Mouse (Mus musculus) CH12.LX (cell line): ENCODE measurements at regions not wholly inside any gene's neighbourhood (a gene's known extent, or its start where the extent isn't known, plus 50 kb on each side); places are given as distances from the start of the nearest gene placed in this dataset.

ENCODE experiments used
- DNase-seq: peaks from one replicate; pipeline ENCODE4 v3.0.0-alpha.2; 2013; ENCODE audit errors: extremely low read depth
- H3K27ac ChIP-seq: 2 replicates; pipeline ENCODE4 v1.5.1; 2012; ENCODE audit warnings: low read depth, mild to moderate bottlenecking, control low read depth, moderate library complexity; ENCODE audit not compliant: insufficient read depth
- H3K27me3 ChIP-seq: replicated peaks from 2 replicates; pipeline ENCODE3; 2012; ENCODE audit warnings: inconsistent platforms
- H3K36me3 ChIP-seq, 2 experiments: replicated peaks in 1 of 2; 2 replicates each; pipeline versions ENCODE3 to v1.6.1; 2012; ENCODE audit warnings: inconsistent platforms in 1 of 2, low read length in 1 of 2, mild to moderate bottlenecking in 1 of 2, mixed read lengths in 1 of 2, moderate library complexity in 1 of 2; ENCODE audit not compliant: control insufficient read depth in 1 of 2, insufficient read depth in 1 of 2
- H3K4me1 ChIP-seq, 2 experiments: 2 replicates each; pipeline ENCODE4 v1.6.1; 2012; ENCODE audit warnings: inconsistent platforms in 1 of 2, moderate library complexity in 1 of 2; ENCODE audit not compliant: insufficient read depth in 2 of 2, control insufficient read depth in 1 of 2
- H3K4me2 ChIP-seq: 2 replicates; pipeline ENCODE4 v1.6.1; 2012; ENCODE audit warnings: low read depth, mild to moderate bottlenecking, control low read depth; ENCODE audit not compliant: poor library complexity, insufficient read depth, severe bottlenecking
- H3K4me3 ChIP-seq, 3 experiments: fragments of 150-350 bp in 1 of 3; sonication (generic) in 1 of 3; replicated peaks in 1 of 3; 2 replicates each; pipeline versions ENCODE3 to v1.5.1; 2011 to 2012; ENCODE audit warnings: low read depth in 2 of 3, low read length in 2 of 3, mild to moderate bottlenecking in 2 of 3, moderate library complexity in 2 of 3, control low read depth in 1 of 3, improper control_type of control experiment in 1 of 3, inconsistent platforms in 1 of 3, mixed read lengths in 1 of 3; ENCODE audit not compliant: poor library complexity in 1 of 3
- H3K79me2 ChIP-seq: replicated peaks from 2 replicates; pipeline ENCODE4 v1.6.1; 2012; ENCODE audit warnings: mild to moderate bottlenecking, moderate library complexity; ENCODE audit not compliant: control insufficient read depth, poor library complexity, insufficient read depth, severe bottlenecking; ENCODE audit errors: extremely low read depth
- H3K9ac ChIP-seq: 2 replicates; pipeline ENCODE4 v1.6.1; 2012; ENCODE audit warnings: low read depth, mild to moderate bottlenecking, control low read depth, moderate library complexity; ENCODE audit not compliant: insufficient read depth
- H3K9me3 ChIP-seq: replicated peaks from 2 replicates; pipeline ENCODE3; 2012; ENCODE audit warnings: low read length, inconsistent platforms, mixed read lengths
- CHD2 ChIP-seq: IDR thresholded peaks from 2 replicates; pipeline ENCODE4 v1.6.1; 2011; ENCODE audit warnings: low read length, improper control_type of control experiment
- CTCF ChIP-seq, 2 experiments: IDR thresholded peaks in 1 of 2; conservative IDR thresholded peaks in 1 of 2; 2 replicates each; pipeline ENCODE4 v1.5.1; 2011 to 2012; ENCODE audit warnings: low read depth in 2 of 2, low read length in 2 of 2, improper control_type of control experiment in 1 of 2, inconsistent platforms in 1 of 2, mild to moderate bottlenecking in 1 of 2, moderate library complexity in 1 of 2
- EP300 ChIP-seq: IDR thresholded peaks from 2 replicates; pipeline ENCODE4 v1.6.1; 2011; ENCODE audit warnings: low read length, improper control_type of control experiment
- ETS1 ChIP-seq: conservative IDR thresholded peaks from 2 replicates; pipeline ENCODE4 v1.6.1; 2012; ENCODE audit warnings: low read depth, mild to moderate bottlenecking, inconsistent platforms, low read length, improper control_type of control experiment, moderate library complexity
- IRF4 ChIP-seq: IDR thresholded peaks from 2 replicates; pipeline ENCODE4 v1.6.1; 2014; ENCODE audit warnings: low read depth, mild to moderate bottlenecking, inconsistent platforms, low read length, improper control_type of control experiment
- JUN ChIP-seq: IDR thresholded peaks from 2 replicates; pipeline ENCODE4 v1.6.1; 2011; ENCODE audit warnings: low read depth, mild to moderate bottlenecking, low read length, improper control_type of control experiment, moderate library complexity; ENCODE audit not compliant: insufficient read depth
- KAT2A ChIP-seq: IDR thresholded peaks from 2 replicates; pipeline ENCODE4 v1.6.1; 2012; ENCODE audit warnings: low read length, improper control_type of control experiment, inconsistent platforms; ENCODE audit not compliant: insufficient replicate concordance
- MAX ChIP-seq: IDR thresholded peaks from 2 replicates; pipeline ENCODE4 v1.6.1; 2011; ENCODE audit warnings: low read length, improper control_type of control experiment
- MAZ ChIP-seq: IDR thresholded peaks from 2 replicates; pipeline ENCODE4 v1.6.1; 2012; ENCODE audit warnings: low read depth, mild to moderate bottlenecking, inconsistent platforms, low read length, improper control_type of control experiment, moderate library complexity
- MXI1 ChIP-seq: IDR thresholded peaks from 2 replicates; pipeline ENCODE4 v1.6.1; 2011; ENCODE audit warnings: mild to moderate bottlenecking, low read depth, low read length, improper control_type of control experiment
- MYC ChIP-seq: IDR thresholded peaks from 2 replicates; pipeline ENCODE4 v1.6.1; 2011; ENCODE audit warnings: low read depth, mild to moderate bottlenecking, improper control_type of control experiment, low read length
- NELFE ChIP-seq: IDR thresholded peaks from 2 replicates; pipeline ENCODE4 v1.6.1; 2011; ENCODE audit warnings: low read depth, low read length, improper control_type of control experiment
- NRF1 ChIP-seq: IDR thresholded peaks from 2 replicates; pipeline ENCODE4 v1.6.1; 2014; ENCODE audit warnings: low read depth, mild to moderate bottlenecking, inconsistent platforms, low read length, improper control_type of control experiment, moderate library complexity
- PAX5 ChIP-seq: IDR thresholded peaks from 2 replicates; pipeline ENCODE4 v1.6.1; 2012; ENCODE audit warnings: low read length, inconsistent platforms, mixed read lengths
- POLR2A ChIP-seq: IDR thresholded peaks from 2 replicates; pipeline ENCODE4 v1.6.1; 2011; ENCODE audit warnings: low read depth, mild to moderate bottlenecking, improper control_type of control experiment, low read length
- POLR2AphosphoS2 ChIP-seq: IDR thresholded peaks from 2 replicates; pipeline ENCODE4 v1.6.1; 2011; ENCODE audit warnings: low read depth, low read length, improper control_type of control experiment
- RAD21 ChIP-seq: IDR thresholded peaks from 2 replicates; pipeline ENCODE4 v1.6.1; 2011; ENCODE audit warnings: low read depth, mild to moderate bottlenecking, low read length, improper control_type of control experiment, moderate library complexity
- RCOR1 ChIP-seq: conservative IDR thresholded peaks from 2 replicates; pipeline ENCODE4 v1.6.1; 2012; ENCODE audit warnings: low read depth, mild to moderate bottlenecking, inconsistent platforms, low read length, improper control_type of control experiment
- SIN3A ChIP-seq: IDR thresholded peaks from 2 replicates; pipeline ENCODE4 v1.6.1; 2012; ENCODE audit warnings: low read length, improper control_type of control experiment, inconsistent platforms
- TBP ChIP-seq: conservative IDR thresholded peaks from 2 replicates; pipeline ENCODE4 v1.6.1; 2011; ENCODE audit warnings: low read depth, low read length, improper control_type of control experiment
- TCF12 ChIP-seq: IDR thresholded peaks from 2 replicates; pipeline ENCODE4 v1.6.1; 2014; ENCODE audit warnings: low read depth, mild to moderate bottlenecking, inconsistent platforms, low read length, improper control_type of control experiment
- USF1 ChIP-seq: IDR thresholded peaks from 2 replicates; pipeline ENCODE4 v1.6.1; 2014; ENCODE audit warnings: low read depth, mild to moderate bottlenecking, inconsistent platforms, low read length, improper control_type of control experiment
- ZKSCAN1 ChIP-seq: IDR thresholded peaks from 2 replicates; pipeline ENCODE4 v1.6.1; 2012; ENCODE audit warnings: low read depth, inconsistent platforms, low read length, improper control_type of control experiment, borderline replicate concordance
- ZNF384 ChIP-seq: IDR thresholded peaks from 2 replicates; pipeline ENCODE4 v1.6.1; 2012; ENCODE audit warnings: low read depth, low read length, improper control_type of control experiment, inconsistent platforms
- dilution Hi-C: fragments of 300-500 bp; cut with MboI; formaldehyde crosslinking; loops from 2 replicates; pipeline ENCODE4 v1.14.3; 2020; ENCODE audit warnings: low sequenced_read_pairs; ENCODE audit not compliant: extremely low pct_unique_long_range_greater_than_20kb, extremely low pct_ligation_motif_present
- in situ Hi-C: fragments of 300-500 bp; cut with MboI; formaldehyde crosslinking; loops from 3 replicates; pipeline ENCODE4 v1.14.3; 2019; ENCODE audit warnings: low sequenced_read_pairs, low pct_ligation_motif_present, low pct_unique_long_range_greater_than_20kb, mixed read lengths

- no peaks in the 10 kb centered on the region for H3K27me3 ChIP-seq
- H3K4me3 ChIP-seq: no peak overlapping the region
- H3K4me1 ChIP-seq: peaks cover 0 to 27% of the 10 kb centered on the region in 2 experiments; a peak in 2 of 4 replicates
- H3K4me2 ChIP-seq: no peak overlapping the region
- TF ChIP-seq CTCF (conservative IDR thresholded peaks at IDR 0.05 in 1 of 2, IDR thresholded peaks at IDR 0.05 in 1 of 2; ENCODE audit: low read depth in 2 of 2, low read length in 2 of 2) (no peak), SIN3A (no peak), NELFE (no peak), MXI1 (no peak), MYC (no peak), NRF1 (no peak), RCOR1 (no peak), PAX5 (no peak), MAZ (no peak), TCF12 (no peak), CHD2 (no peak), RAD21 (no peak), ETS1 (no peak), ZNF384 (no peak), KAT2A (no peak), POLR2A (no peak), MAX (no peak)
- no peak overlapping the region for H3K9ac ChIP-seq
- dilution Hi-C loops: no loop called here
- peaks cover 6% of the 10 kb centered on the region for H3K9me3 ChIP-seq
- no peaks in the 10 kb centered on the region for H3K36me3 ChIP-seq
- DNase-seq: no peak
- no peaks in the 10 kb centered on the region for H3K79me2 ChIP-seq
- in situ Hi-C loops: no loop called here
- H3K27ac ChIP-seq: no peak overlapping the region
Measured at GRCm38 (mm10) chr17:15998771-15999170, 167.9 kb upstream of the Rgmb start.

DNA sequence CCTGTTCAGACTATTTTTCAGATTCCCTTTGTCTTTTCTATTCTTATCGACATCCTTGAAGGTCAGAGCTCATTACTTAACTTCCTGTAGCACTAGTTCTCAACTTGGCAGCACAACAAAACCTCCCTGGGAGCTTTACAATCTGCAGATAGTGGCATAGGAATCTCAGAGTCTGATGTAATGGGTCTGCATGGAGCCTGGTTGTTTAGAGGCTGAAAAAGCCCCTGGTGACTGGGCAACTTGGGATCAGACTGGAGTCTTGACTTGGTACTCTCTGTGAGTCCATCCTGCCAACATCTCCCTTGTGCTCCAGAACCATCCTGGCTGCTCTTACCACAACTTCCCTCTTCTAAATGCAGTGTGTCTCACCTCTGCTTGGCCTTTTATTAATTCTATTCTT, 166.4 kb upstream of the Rgmb start:
- Histone ChIP-seq H3K79me2 (no peaks in the 10 kb centered on the region), H3K4me3 (no peak overlapping the region), H3K27me3 (no peaks in the 10 kb centered on the region), H3K36me3 (no peaks in the 10 kb centered on the region), H3K4me1 (peaks cover 0 to 42% of the 10 kb centered on the region in 2 experiments; a peak in 3 of 4 replicates), H3K9me3 (peaks cover 6% of the 10 kb centered on the region), H3K9ac (no peak overlapping the region), H3K27ac (no peak overlapping the region), H3K4me2 (no peak overlapping the region)
- DNase-seq: no peak
- in situ Hi-C loops (no loop called here), dilution Hi-C loops (no loop called here)
- TF ChIP-seq MAX (no peak), CTCF (conservative IDR thresholded peaks at IDR 0.05 in 1 of 2, IDR thresholded peaks at IDR 0.05 in 1 of 2; ENCODE audit: low read depth in 2 of 2, low read length in 2 of 2) (no peak), IRF4 (no peak), MXI1 (no peak), NELFE (no peak), MAZ (no peak), POLR2AphosphoS2 (no peak), USF1 (no peak), EP300 (no peak), JUN (no peak), KAT2A (no peak), MYC (no peak), POLR2A (no peak), CHD2 (no peak), ZKSCAN1 (no peak), TBP (no peak)
